Mouse (Mus musculus) 416B (cell line): ENCODE data around the gene Snd1.

Experiments used
- DNase-seq: peaks from one replicate; pipeline ENCODE4 v3.0.0; 2011; ENCODE audit warnings: low read depth

Snd1 gene

DNA sequence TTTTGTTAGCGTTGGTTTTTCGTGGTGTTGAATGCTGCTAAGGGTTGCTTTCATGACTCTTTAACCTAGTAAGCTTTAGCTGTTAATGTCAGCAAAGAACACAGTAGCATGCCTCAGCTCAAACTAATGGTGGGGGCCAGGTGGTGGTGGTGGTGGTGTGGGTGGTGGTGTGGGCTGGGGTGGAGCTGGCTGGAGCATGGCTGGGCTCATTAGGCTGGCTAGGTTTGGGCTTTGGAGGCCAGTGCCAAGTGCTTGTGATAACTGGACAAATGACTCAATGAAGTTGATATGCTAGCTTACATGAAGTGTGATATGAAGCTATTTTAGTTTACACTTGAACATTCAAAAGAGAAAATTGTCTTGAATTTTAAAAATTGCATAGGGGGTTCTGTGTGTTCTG, 11.1 kb downstream of the Snd1 start:
- DNase-seq = no peak

DNA sequence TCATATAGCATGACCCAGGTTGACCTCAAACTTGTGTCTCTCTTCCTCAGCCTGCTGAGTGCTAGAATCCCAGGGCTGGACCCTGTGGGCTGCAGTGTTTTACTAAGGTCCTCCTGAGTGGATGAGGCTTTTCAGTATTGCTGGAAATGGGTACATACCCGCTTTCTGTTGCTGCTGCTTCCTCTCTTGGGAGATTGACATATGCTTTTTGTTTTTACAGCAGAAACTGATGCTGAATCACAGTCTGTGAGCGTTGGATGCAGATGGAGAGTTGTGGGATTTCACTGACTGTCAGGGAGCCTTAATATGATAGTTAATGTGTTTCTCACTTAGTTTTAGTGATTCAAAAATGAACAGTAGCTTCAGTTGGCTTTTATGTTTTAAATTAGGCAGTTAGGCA, 11.5 kb downstream of the Snd1 start:
- no peak for DNase-seq

DNA sequence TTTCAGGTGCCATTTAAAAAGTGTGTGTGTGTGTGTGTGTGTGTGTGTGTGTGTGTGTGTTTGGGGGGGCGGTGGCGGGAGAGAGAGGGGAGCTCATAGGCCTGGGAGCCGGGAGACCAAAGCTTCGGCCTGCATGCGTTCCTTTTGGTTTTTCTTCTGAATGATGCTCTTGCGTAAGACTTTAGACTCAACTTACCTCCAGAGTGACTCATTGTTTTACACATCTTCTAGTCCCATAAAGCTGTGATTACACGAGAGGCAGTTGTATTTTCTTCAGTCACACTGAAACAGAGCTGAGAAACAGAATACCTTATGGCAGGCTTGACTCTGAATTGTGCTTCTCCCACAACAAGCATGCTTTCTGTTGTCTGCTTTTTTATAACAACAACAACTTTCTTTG, 12.0 kb downstream of the Snd1 start:
- DNase-seq = peak; percentile 70

DNA sequence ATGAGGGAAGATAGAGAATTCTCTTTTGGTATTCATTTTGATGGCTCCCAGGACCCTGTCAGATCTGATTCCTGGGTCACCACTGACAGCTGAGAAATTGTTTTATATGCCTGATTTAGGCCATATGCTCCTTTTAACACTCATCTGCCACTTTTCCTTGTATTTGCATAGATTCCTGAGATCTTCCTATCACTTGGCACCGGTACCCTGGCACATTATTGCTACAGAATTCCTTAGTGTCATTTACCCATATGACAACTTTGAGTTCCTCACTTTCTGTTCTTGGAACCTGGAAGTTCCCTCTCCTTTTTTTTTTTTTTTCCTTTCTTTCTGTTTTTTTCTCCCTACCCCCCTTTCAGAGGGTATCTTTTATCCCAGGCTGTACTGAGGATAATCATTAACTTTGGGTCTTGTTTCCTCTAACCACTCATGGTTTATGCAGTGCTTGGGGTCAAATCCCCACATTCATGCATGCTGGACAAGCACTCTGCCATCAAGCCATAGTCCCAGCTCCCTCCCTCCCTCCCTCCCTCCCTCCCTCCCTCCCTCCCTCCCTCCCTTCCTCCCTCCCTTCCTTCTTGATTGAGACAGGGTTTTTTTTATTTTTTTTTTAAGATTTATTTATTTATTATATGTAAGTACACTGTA, 13.4 kb downstream of the Snd1 start:
- DNase-seq = no peak

DNA sequence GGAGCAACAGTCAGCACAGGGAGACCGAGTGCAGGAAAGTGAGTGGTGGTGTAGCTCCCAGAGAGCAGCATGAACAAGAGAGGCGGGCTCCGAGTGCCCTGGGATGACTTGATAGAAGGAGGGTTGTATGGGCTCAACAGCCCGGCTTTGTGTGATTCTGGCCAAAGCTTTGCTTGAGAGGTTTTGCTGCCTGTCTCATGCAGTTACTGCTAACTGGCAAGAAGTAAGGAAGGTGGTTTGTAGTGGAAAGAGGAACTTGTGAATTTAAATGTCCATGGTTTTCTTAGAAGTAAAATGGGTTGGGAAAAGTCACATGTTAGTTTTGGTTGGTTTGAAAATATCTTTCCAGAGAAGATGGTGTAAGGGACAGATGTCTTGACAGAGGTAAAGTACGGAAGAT, 15.7 kb downstream of the Snd1 start:
- DNase-seq = peak; percentile 40

DNA sequence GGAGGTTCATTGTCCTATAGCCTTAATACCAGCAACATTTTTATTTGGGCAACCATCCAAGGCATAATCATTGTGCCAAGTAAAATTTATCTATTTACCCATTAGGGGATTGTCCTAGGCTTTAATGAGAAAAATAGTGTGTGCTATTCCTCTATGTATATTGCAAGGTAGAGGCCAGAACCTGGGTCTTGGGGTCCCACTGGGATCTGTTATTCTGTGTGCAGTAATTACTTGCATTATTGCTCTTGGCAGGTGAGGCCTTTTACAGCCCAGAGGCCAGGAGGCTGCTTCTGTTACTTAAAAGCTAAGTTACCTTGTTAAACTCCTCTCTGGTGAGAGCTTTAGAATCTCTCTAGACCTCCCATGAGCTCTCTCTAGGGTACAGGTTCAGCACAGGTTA, 16.3 kb downstream of the Snd1 start:
- no peak for DNase-seq

DNA sequence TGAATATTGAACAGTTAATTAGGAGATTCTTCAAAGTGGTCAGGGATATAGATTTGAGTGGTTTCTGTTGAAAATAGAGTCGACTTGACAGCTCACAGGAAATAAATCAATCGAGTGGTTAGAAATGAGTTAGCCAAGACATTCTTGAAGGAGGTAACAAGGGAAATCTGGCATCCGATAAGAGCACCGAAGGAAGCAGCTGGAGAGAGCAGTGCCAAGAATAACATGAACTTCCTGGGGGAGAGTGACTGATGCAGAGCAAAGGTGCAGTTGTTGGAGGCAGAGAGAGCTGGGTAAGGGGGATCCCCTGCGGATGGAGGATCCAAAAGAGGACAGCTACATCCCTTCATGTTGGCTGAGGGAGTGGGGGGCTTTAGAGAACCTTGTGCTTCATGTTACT, 22.9 kb downstream of the Snd1 start:
- peak; percentile 95 for DNase-seq

DNA sequence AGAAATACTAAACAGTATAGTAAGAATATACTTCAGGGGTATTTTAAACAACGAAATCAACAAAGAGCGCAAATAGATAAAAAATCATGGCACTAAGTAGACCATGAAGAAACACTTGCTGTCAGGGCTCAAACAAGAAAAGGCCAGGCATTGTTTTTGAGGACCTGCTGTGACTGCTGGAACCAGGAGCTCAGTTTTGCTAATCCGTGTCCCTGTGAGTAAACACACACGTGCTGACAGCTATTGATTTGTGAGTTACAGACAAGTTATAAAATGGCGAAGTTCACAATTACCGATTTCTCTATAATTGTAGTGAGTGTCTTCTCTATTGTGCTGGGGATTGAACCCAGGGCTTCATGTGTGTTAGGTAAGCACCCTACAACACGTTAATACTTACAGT, 27.6 kb downstream of the Snd1 start:
- DNase-seq = no peak

DNA sequence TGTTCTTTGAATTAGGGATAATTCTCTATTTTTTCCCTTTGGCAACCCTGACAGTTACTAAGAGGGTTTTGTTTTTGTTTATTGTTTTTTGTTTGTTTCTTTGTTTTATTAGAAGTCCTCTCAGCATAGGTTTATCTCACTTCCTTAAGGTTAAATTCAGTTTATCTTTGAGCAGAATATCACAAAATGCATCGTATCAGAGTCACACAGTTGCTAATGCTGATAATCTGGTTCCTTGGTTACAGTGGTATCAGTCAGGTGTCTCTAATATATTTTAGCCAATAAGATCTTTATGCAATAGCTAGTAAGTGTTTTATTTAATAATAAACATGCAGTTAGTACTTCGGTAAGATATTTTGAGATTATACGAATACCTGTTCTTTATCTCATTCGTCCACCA, 28.2 kb downstream of the Snd1 start:
- DNase-seq = no peak

DNA sequence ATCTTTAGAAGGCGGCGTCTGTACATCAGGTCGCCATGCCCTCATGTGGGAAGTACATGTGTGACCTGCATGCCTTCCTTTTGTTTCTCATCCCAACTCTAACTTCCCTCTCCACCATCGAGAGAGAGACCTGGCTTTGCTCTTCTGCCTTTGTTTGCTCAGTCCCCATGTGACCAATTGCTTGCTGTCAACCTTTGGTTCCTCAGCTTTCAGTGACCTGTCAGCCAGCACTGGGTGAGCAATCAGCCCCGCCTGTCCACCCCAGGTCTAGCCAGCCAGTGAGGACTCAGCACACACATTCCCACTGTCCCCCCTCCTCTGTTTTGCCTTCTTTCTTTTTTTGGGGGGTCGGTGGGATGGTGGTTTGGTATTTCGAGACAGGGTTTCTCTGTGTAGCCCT, 29.7 kb downstream of the Snd1 start:
- no peak for DNase-seq

DNA sequence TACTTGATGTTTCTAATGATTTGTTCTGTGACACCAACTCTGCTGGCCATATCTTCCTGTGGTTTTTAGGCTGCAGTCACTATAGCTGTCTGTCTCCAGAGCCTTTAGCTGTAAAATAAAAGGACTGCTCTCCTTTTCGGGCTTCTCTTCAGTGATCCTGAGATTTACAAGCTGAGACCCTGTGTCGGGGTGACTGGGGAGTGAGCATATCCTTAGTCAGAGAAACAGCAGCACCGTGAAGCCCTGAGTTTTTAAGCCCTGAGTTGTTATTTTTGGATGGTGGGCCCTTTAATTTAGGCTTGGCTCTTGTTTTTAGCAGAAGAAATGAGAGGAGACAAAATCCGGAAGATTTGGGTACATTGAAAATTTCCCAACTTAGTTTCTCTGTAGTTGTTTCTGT, 32.8 kb downstream of the Snd1 start:
- no peak for DNase-seq

DNA sequence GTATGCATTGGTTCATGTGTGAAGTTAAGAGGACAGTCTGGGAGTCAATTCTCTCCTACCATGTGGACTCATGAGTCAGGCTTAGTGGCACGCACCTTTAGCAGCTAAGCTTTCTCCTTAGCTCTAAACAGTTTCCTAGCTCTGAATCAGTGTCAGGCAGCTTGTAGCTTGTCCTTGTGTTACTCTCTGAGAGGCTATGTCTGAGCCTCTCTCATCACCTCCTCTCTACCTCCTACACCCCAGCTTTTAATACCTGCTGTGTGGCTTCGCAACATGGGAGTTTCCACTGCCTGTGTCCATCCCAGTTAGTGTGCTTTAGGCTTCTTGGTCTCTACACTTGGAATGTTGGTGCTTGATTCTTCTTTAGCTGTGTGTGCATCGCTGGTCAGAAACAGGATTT, 39.3 kb downstream of the Snd1 start:
- DNase-seq = no peak

DNA sequence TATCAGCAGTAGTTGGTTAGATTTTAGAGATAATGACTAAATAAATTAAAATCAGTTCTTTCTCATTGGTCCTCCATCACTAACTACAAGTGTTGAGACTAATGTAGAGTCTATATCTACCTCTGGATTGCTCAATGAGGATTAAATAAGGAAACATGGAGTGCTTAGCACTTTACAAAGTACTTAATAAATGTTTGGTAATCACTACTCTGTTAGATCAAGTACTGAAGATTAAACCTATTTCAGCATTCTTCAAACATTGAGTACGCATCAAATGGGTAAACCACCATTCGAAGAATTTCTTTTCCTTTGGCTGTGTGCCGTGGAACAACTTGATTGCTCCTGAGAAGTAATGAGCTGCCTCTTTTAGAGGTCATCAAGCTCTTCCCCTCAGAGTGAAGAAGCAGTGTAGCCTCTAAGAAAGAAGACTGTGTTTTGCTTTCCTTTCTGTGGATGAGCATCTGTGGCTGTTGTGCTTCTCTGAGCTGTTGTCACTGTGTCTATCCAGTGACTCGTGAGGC, 40.0 kb downstream of the Snd1 start:
- no peak for DNase-seq

DNA sequence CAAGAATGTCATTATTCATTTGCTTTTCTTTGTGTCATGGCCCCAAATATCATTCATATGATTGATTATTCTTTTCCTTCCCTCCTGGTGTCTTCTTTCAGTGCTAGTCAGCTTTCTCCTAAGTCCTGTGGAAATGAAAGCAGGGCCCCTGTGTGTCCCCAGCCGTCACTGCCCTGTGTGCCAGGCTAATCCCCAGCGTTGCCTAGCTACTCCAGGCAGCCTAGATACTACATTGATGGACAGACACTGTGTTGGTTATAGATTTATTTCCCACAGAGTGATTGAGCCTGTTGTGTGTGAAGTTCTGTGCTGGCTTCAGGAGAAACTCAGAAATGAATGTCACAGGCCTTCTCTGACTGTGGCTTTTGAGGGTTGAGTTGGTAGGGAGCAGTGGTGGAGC, 41.7 kb downstream of the Snd1 start:
- no peak for DNase-seq

DNA sequence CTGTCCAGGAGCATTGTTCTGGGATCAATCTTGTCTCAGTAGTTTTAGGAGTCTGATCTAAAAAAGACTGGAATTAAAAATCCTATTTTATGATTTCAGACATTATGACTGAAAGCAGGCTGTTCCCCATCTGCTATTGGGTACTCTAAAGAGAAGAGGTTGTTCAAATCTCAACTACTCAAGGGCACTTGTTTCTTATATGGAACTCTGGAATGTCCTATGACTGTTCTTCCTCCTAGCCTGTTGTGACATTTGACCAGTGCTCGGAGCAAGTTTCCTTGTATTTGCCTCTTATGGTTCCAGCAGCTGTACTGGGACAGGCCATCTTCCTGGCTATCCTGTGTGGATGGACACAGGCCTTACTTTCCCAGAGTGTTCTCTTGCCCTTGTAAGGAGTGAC, 42.1 kb downstream of the Snd1 start:
- DNase-seq = no peak

DNA sequence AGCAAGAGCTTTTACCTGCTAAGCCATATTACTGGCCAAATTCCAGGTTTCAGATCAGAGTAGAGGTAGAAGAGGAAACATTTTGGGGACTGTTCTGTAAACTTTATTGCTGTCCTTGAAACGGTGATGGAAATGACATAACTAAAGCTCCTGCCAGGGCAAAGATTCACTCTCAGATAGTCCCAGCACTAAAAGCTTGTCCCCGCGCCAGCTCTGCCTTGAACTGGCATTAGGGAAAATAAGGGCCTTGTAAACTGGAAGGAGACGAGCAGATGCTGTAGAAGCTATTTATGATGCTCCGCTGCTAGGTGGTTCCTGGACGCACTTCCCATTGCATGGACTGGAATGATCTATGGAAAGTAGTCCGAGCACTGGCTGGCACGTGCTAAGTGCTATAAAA, 44.5 kb downstream of the Snd1 start:
- no peak for DNase-seq

DNA sequence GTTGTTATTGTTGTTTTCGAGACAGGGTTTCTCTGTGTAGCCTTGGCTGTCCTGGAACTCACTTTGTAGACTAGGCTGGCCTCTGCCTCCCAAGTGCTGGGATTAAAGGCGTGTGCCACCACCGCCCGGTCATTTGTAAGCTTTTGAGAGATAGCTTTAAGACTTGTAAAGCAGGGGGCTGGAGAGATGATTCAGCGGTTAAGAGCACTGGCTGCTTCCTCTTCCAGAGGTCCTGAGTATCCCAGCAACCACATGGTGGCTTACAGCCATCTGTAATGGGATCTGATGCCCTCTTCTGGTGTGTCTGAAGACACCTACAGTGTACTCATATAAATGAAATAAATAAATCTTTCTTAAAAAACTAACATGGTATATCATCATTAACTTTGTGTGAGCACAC, 45.8 kb downstream of the Snd1 start:
- peak; percentile 72 for DNase-seq

DNA sequence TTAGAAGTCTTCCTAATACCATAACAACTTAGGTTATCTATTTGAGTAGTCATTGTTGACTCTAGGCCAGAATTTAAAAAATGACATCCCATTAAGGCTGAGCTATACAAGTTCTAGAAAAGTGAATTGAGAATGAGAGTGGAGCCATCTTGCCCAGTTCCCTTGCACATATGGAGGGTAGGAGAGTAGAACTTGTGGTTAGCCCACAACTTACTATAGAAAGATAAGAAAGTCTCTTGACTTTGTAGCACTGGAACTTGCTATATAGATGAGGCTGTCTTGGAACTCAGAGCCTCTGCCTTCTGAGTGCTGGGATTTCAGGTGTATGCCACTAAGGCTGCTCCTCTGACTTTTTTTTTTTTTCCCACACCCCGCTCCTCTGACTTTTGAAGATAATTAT, 46.5 kb downstream of the Snd1 start:
- DNase-seq = no peak

DNA sequence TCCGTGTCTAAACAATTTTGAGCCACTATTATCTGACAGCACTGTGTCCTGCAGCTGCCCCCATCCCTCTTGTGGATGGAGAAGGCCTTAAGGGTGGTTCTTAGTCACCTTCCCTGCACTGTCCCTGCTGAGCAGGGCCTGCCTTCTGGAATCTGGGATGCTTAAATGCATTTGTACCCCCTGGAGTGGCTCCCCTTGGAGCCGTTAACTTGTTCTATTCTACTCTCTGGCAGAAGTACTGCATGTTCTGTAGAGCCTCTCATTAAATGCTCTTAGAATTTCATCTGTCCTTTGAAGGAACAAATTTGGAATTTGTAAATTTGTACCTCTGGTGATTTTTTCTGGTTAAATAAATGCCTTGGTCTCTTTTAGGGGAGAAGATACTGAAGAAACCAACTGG, 50.6 kb downstream of the Snd1 start:
- DNase-seq = no peak

DNA sequence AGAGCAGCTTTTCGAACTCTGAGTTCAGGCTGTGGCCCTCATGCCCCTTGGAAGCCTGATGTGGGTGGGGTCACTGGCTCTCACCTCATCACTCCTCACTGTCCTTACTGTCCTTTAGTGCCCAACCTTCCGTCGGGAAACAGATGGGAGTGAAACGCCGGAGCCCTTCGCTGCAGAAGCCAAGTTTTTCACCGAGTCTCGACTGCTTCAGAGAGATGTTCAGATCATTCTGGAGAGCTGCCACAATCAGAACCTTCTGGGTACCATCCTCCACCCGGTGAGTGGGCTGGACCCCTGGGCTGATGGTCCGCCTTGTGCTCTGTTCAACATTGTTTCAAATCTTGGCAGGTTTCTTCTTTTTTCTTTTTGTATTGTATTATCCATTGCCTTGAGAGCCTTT, 52.5 kb downstream of the Snd1 start:
- no peak for DNase-seq

DNA sequence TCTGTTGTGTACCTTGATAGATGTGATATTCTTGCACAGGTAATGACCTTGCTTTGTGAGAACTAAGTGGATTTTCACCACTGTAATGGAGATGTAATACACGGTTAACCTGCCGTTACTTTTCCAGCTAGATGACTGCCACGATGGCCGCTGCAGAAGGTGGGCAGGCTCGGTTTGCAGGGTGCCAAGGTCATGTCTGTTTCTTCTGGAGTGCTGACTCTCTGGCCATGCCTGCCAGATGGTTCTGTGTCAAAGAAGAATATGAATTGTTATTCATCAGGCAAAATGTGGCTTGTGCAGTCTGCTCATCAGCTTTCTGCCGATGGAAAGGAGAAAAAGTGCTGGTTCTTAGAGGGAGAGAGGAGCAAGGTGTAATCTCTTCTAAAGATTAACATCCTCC, 53.3 kb downstream of the Snd1 start:
- no peak for DNase-seq

DNA sequence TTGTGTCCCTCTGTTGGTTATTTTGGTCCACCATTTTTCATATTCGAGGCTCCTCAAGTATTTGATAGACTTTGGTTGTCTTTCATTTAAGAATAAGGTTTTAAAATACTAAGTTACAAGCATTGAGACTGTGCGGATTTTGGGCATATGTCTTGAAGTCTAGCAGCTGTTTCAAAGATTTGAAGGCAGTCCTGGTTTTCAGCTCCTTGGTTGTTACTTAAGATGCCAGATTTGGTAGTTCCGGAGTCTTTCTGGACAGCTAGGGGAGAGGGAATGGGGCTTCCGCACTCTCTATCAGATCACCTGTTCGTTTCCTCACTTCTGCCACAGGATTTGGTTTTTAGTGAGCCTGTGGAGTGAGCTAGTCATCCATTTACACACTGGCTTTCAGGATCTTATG, 61.5 kb downstream of the Snd1 start:
- DNase-seq = no peak

DNA sequence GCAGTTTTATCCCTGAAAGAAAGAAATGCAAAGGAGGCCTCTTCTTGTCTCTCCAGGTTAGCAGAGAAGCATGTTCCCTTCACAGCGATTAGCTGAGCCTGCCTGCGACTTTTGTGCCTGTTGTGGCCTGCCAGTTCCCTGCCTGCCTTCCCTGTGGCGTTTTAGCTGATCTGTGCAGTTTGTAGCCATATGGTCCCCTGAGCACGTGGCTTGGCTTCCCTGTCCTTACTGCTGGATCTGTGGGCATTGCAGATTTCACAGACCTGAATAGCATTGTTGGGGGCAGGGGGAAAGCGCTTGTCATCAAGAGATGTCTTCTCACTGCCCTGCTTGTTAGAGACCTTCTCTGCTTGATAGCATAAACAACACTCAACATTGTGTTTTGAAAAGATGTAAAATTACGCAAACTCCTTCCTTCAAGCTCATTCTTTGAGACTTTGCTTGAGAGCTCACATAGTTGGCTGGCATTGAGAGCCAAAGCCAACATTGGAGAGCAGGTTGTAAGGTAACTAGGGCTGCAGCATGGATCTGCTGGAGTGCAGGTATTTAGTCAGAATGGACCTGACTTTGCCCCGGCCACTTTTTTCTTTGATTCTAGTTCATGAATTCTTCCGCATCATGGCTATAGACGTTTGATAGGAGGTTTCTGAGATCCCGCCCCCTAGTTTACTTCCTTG, 63.0 kb downstream of the Snd1 start:
- DNase-seq = no peak

DNA sequence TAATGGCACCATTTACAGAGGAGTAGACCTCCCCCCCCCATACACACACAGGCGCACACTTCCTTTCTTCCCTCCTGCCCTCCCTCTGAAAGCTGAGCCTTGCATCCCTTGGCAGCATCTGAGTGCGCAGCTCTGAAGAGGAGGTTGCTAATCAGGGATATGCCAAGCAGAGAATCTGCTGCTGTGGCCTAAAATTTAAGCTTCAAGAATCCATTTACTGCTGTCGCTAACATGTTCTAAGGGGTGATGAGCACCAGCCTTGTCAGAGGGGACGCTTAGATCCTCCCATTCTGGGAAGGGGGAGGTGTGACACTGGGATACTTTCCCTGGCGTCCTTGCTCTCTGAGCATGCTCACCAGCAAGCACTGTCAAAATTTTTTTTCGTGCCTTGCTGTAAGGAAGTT, 67.4 kb downstream of the Snd1 start:
- no peak for DNase-seq
